Mouse (Mus musculus) cerebellum, postnatal 10 days (tissue): ENCODE measurements around the gene Kcna2.

Source experiments
- DNase-seq, 2 experiments: peaks; one replicate each; pipeline ENCODE4 v3.0.0; 2021; ENCODE audit warnings: mixed read lengths in 2 of 2

The Kcna2 gene

DNA sequence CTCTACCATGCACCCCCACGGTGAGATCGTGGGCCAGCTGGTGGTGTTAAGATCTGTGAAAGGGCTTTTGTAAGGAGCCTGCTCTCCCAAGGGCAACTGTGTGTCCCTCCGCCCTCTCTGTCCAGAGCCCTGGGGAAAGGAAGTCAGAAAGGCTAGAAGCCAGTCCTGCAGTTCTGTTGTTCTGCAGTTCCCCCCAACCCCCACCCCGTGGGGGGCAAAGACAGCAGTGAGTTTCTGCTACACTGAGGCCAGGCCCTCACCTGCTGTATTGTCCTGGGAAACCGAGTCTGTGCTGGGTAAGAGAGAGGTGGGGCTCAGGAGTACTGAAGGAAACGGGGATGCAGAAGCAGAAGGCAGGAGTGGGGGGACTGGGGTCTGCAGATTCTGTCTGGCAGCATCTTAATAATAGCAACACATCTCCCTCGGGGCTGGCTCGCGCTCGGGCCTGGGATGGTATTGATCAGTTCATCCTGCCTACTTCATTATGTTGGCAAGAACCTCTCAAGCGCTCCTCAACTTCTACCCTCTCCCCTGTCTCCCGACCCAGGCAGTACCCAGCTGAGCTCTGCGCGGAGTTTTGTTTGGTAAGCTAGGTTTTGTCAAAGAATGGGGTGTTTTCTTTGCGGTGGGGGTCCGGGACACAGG is at the start of gene Kcna2:
Kcna2 (plus strand) TSS at position 336 of the 645 bp plus-strand sequence.
- DNase-seq = peak; percentile 46 to 51

DNA sequence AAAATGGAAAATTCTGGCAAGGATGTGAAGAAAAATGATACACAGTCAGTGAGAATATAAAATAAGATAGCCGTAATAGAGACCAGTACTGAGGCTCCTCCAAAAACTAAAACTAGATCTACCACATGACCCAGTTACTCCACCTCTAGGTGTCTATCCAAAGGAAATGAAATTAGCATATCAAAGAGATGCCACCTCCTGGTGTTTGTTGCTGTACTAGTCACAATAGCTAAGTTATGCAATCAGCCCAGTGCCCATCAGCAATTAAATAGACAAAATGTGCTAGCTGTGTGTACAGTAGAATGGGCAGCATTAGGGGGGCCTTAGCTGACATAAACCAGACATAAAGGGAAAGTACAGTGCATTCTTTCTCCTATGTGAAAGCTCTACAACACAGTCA is 39.5 kb upstream of the Kcna2 start:
- DNase-seq = no peak

- DNase-seq = no peak
Measured at GRCm38 (mm10) chr3:107062771-107063170, 38.2 kb upstream of the Kcna2 start.

- no peak for DNase-seq
Measured at GRCm38 (mm10) chr3:107065510-107066095, 35.3 kb upstream of the Kcna2 start.

DNA sequence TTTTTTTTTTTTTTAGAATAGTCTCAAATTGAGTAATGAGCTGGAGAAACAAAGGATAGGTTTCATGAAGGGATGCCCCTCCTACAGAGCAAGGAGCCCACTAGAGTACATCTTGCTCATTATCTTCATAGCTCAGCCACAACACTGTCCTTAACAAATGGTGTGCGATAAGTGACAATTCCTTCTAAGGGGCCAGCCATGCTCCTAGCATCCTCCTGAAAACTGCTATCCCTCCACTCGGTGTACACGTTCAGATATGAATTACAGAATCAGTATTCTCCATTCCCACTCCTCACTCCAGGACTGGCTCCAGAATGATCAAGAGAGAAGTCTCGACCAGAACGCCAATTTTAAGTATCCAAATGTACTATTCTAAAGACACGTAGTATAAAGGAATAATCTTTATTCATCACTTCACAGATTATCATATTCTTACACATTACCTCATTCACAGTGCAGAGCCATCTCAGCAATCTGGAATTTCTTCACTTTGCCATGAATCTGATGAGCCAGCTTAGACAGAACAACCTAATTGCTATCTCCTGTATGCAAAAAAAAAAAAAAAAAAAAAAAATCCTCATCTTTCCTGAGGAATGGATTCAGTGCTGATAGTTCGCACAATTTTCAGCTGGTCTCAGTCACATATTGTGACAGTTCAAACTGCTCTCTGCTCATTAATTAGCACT is 34.6 kb upstream of the Kcna2 start:
- no peak for DNase-seq

- no peak for DNase-seq
Measured at GRCm38 (mm10) chr3:107067245-107067644, 33.7 kb upstream of the Kcna2 start.

- no peak for DNase-seq
Measured at GRCm38 (mm10) chr3:107073863-107074262, 27.1 kb upstream of the Kcna2 start.

DNA sequence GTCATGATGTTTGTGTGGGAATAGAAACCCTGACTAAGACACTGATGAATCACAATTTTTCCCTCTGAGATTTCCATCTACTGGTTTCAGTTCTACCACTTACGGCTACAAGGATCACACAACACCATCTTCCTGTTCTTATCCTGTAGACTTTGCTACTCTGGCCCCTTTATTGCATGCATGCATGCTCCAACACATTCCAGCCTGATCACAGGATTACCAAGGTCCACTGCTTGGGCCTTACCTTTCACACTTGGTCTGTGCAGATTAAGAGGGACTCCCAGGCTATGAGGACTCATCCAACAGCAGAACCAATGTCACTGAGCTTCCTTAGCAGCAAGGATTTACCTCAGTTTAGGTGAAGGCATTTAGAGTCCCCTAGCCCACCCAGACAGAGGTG is 25.2 kb upstream of the Kcna2 start:
- DNase-seq = no peak

DNA sequence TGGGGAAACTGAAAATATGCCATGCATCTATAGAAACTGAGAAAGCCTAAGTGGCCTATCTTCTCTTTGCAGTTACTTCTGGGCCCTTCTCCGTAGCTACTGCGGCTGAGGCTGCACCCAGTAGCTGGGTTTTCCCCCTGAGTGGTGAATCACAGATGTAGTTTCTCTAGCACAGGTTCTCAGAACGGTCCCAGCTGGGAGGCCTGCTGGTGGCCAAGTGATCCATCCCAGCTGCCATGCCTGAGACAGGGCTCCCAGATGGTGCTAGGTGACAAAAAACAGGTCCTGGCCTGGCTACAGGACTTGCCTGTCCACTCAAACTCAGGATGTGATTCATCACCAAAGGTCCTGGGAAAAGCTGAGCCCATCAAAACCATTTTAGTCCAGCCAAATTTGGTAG is 24.3 kb upstream of the Kcna2 start:
- no peak for DNase-seq

DNA sequence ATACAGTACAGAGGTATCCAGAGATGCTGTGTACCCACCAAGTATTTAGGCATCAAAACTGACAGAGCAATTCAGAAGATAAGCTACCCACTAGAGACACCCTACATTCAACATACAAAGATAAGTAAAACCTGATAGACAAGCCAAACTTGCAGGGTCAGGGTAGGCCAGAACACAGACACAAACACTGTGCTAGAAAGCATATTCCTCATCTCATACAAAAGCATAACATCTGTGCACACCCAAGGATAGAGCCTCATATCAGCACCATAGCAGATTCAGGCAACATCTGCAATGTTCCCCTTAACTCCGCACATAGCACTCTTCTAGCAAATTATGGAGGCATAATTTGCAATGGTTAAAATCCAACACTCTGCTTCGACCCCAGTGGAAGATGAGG is 23.8 kb upstream of the Kcna2 start:
- no peak for DNase-seq

- no peak for DNase-seq
Measured at GRCm38 (mm10) chr3:107080803-107081202, 20.1 kb upstream of the Kcna2 start.

DNA sequence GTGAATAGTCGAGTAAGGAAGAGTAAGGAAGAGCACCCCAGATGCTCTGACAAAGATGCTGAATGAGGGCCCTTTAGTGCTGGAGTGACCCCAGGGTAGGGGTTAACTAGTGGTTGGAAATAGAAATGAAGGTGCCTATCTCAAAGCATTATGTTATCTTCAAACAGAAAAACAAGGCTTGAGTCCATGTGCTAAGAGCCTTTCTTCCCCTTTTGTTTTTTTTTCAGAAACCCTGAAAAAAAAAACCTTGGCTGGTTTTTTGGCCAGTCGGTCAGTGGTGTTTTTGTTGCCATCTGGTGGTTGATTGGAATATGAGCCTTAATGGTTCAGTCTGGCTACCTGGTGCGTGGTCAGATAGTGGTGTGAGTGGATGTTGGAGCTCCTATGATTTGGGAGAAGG is 19.7 kb upstream of the Kcna2 start:
- peak; percentile 65 to 79 for DNase-seq

DNA sequence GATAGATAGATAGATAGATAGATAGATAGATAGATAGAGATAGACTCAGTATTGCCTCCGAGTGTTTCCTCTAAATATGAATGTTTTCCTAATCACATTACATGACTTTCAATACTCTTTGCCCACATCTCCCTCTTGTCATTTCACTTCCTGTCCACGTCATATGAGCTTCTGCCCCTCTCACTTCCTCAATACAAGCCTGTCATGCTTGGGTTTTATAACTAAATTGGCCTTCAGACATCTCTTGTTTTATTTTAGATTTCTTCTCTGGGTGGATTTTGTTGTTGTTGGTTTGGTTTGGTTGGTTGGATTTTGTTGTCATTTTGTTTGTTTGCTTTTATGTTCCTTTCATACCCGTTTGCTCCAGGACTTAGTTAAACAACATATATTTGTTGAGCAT is 16.4 kb upstream of the Kcna2 start:
- DNase-seq = no peak

GRCm38 (mm10) chr3:107087410-107087809 is 13.5 kb upstream of the Kcna2 start:
- no peak for DNase-seq

DNA sequence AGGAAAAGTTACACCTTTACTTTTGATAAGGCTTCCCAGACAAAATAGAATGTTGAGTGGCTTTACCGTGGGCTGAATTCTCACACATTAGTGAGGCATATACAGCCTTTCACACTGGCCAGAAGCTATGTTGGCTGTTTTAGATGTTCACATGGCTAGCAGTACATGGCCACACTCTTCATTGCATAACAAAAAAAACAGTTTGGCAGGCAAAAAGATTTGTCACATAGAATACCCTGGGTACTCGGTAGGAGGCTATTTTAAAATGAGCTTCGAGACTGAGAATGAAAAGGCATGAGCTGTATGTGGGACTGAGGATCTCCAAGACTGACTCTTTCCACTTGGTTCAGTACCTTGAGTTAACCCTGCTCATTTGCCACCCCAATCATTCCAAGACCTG is 12.1 kb upstream of the Kcna2 start:
- no peak for DNase-seq

DNA sequence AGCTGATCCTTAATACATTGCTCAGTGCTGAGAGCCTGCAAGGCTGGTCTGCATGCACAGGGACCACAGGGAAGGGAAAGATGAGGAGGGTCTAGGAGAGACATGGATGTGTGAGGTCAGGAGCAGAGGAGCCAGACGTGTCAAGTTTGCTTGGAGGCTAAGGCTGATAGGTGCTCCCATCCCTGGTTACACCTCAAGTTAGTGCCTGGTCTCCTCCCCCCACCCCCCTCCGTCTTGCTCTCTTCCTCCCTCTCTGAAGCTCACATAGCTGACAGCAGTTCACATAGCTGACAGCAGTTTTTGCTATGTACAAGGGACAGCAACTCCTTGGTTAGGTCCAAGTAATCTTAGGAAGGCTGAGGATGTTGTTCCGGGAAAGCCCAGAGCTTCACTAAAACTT is 11.5 kb upstream of the Kcna2 start:
- no peak for DNase-seq

GRCm38 (mm10) chr3:107090001-107090400 is 10.9 kb upstream of the Kcna2 start:
- DNase-seq = peak in 1 of 2 experiments; percentile 27

DNA sequence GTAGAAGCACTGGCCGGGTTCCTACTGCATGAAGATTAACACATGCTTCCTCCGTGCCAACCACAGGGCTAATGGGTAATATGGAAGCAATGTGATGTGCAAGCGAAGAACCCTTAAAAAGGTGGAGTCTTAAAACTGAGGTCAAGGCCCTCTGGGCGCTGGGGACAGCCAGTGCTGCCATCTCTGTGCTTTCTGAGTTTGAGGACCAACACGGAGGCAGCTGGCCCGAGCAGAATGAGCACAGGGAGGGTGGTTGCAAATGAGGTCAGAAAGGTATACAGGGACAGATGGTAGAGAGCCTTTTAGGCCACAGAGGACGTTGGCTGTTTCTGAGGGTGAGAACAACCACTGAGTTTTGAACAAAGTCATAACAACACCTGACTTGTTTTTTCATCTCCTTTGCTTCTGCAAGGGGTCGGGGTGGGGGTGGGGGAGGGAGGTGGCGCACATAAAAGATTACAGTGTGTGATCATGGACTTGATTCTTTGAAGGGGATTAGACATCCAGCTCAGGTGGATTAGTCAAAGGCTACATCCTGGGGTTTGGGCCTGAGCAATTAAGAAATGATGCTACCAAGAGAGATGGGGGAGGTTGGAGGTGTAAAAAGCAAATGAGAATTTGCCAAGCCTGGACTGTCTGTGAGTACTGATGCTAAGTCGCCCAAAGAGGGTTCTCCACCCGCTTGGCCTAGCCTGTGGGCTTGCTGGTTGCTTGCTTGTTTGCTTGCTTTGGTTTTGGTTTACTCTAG is 10.4 kb upstream of the Kcna2 start:
- DNase-seq = peak; percentile 46 to 48

GRCm38 (mm10) chr3:107094028-107094427 is 6.9 kb upstream of the Kcna2 start:
- DNase-seq = peak; percentile 74 to 84

GRCm38 (mm10) chr3:107096269-107096731 is 4.6 kb upstream of the Kcna2 start:
- DNase-seq = peak; percentile 55

DNA sequence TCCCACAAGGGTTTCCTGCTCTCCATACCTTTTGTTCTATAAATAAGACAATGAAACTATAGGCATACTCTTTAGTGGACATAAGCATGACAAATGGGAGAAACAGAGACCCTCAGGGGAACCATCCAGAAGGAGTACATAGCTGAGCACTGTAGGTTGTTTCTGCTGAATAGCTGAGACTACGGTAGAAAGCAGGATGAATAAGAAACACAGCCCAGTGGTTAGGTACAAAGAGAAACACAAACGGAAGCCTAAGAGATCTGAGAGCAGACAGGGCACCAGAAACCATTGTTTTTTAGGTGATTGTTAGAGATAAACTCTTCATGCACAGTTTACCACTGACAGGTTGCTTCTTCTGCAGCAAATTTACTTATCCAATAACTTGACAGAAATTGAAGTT is 1.1 kb upstream of the Kcna2 start:
- DNase-seq = no peak

- peak; percentile 78 to 87 for DNase-seq
Measured at GRCm38 (mm10) chr3:107101456-107101786, 475 bp downstream of the Kcna2 start.

DNA sequence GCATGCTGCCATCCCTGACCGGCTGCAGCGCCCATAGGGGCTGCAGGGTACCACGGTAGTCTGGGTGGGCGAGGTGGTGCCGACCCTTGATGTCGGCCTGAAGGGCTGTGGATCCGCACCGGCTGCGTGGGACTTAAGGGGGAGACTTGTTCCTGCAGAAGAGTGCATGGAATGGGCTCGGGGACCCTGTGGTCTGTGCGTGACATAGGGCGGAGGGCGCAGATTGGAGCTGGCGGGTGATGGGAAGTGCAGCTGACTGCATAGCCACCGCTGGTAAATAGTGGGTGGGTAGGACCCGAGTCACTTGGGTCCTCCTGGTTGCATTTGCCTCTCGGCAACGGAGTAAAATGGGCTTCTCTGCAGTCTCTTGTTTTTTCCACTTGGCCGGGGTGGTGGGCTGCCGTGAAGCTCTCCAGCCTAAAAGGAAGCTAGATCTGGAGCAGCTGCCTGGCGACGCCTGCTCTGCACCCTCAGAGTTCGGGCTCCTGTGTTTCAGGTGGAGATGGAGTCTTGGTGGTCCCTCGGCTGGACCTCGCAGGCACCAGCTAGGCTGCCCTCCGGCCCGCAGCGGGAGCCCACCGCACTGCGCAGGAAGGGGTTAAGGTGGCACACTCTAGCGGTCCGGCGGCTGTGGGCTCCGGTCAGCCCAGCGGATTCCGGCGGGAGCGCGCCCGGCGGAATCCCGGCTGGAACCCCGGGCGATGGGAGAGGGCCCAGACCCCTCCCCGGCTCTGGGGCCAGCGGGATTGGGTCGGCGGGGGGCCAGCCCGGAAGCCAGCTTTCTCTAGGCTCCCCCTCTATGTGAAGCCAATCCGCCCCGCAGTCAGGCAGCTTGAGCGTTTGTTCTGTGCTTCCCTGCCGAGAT is 1.1 kb downstream of the Kcna2 start:
- peak; percentile 76 to 81 for DNase-seq
